Mouse (Mus musculus): ENCODE results near the gene Mcm3.
"Not testable (repeated sequence)": the region's sequence is repeated elsewhere in the genome, so short reads cannot be mapped to it uniquely, and the experiment has no call there.

Mcm3 gene

DNA sequence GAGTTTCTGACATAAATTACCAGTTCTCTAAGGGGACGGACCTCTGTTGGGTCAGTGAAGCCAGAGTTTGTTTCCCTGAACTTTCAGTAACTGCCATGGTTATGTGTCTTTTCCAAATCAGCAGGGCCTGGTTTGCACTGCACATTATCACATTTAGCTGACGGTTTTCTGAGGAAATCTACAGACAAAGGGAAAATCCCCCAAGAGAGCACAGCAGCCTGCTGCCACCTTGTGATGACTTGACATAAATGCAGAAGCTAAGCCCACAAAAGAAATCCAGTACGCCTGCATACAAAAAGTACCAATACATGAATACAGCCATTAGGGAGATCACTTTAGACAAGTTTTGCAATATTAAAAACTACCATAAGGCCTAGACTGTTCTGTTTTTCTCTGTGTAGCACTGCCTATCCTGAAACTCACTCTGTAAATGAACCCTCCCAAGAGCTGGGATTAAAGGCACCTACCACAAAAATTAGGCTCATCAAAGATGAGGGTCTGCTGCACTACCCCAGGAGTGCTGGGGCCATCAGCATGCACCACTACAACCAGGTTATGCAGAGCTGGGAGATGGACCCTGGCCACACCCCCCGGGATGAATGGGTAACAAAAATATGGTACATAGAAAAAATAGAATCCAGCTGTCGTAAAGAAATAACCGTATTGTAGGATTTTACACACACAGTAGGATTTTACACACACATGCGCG lies 18.3 kb downstream of the Mcm3 start:
- peak; percentile 47 for DNase-seq

DNA sequence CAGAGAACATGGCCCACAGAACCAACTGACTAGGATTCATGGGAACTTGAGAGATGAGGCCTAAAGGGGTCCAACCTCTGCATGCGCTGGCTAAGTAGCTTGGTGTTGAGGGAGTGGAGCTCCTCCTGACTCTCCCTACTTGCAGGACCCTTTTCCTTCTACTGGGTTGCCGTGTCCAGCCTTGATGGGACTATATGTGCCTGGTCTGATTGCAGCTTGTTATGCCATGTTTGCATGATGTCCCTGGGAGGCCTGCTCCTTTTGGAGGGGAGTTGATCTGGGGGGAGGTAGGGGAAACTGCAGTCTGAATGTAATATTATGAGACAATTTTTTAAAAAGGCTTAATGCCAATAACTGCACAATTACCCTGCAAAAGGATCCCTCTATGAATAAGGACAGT lies 18.8 kb downstream of the Mcm3 start:
- DNase-seq, result no peak

DNA sequence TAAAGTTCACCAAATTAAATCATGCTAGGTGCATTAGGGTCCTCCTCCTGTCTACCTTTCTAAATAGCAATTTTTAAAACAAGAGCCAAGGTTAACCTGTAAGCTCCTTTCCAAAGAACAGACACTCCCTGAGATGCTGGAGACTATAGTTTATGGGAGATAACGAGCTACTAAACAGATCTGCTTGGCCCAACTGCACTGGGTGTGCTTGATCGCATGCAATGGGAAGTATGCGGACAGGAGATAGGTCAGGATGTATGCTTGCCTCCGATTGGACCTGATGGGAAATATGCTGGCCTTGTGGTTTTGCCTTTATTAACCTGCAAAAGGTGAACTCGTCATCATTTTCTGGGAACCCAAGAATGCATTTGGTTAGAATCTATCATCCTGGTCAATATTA lies 24.9 kb downstream of the Mcm3 start:
- DNase-seq, result no peak

DNA sequence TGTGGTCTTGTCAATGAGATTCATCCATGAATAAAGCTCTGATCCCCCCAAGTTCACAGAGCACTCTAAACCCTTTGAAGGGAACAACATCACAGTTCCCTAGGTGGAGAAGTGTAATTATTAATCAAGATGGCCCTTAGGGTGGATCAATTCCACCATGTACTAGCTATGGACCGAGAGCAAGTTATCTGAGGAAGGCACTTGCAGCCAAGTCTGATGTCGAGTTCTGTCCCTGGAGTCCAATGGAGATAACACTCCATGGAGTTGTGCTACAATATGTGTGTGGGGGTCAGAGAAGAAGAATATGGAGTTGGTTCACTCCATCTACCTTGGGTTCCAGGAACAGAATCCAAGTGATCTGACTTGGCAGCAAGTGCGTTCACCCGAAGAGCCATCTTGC lies 25.4 kb downstream of the Mcm3 start:
- DNase-seq, result no peak

DNA sequence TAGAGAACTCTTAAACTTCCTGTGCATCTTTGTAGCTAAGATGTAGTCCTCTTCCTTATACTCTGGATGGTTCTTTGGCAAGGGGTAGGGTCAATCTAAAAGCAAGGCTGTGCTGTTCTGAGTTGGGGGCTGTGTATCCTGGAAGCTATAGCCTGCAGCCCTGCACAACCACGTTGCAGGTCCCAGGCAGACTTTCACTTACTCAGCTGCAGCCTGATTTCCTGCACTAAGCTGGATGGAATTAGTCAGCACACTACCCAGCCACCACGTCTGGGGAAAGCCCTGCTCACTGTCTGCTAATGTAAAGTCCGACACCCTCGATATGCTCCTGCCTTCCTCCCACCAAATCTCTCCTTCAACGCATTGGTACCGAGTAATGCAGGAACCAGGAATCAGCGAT lies 28.7 kb downstream of the Mcm3 start:
- no peak for DNase-seq

DNA sequence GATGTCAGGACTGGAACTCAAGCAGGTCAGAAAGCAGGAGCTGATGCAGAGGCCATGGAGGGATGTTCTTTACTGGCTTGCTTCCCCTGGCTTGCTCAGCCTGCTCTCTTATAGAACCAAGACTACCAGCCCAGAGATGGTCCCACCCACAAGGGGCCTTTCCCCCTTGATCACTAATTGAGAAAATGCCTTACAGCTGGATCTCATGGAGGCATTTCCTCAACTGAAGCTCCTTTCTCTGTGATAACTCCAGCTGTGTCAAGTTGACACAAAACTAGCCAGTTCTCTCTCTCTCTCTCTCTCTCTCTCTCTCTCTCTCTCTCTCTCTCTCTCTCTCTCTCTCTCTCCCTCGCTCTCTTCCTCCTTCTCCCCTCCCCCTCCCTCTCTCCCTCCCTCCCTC lies 29.6 kb downstream of the Mcm3 start, which contains the start of gene Il17f:
Il17f (minus strand) TSS at position 101 of the 400 bp plus-strand sequence.
- not testable (repeated sequence) for DNase-seq

DNA sequence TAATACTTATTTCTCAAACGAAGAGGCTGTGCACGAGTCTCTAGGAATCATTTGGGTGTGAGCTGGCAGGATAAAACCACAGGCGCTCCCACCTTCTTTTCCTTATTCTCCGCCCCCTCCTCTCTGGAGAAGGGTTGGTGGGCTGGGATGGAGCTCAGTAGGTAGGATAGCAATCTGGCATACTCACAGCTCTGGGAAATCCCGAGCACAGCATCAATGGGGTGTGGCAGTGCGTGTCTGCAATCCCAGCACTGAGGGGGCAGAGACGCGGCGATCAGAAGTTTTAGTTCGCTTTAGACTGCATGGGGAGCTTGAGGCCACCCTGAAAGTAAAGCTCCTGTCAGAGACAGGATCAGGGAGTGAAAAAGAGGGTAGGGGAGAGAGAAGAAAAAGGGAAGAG lies 31.7 kb downstream of the Mcm3 start:
- no peak for DNase-seq

DNA sequence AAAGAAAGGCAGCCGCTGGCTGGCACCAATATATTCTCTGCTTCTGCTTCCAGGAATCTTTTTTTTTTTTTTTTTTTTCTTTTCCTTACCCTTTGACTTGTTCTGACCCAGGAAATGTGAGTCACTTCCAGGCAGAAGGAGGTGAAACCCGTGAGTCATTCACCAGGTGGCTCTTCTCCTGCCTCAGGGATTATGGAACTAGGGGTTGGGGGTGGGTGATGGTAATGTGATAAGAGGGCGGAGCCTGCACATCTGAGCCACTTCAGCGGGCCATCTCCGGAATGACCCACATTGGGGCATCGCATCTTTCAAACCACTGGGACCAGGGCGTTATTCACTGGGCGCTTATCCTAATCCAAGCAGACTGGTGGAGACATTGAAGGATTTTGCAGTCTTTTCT lies 33.1 kb downstream of the Mcm3 start:
- DNase-seq, result no peak

DNA sequence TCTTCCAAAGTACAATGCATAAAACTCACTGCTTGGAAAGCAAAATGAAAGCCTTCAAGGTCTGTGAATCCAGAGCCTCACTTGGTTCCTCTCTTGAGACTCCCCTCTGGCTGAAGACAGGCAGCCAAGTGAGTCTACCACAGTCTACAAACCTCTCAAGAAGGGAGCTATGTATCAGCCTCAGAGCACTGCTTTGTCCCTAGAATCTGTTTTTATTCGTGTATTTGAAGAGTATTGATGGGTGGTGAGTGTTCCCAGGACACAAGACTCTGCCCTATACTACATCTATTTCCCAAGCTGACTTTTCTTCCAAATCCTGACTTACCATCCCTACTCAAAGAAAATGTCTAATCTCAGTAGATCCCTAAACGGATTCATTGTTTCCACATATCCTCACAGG lies 41.7 kb downstream of the Mcm3 start:
- no peak for DNase-seq

DNA sequence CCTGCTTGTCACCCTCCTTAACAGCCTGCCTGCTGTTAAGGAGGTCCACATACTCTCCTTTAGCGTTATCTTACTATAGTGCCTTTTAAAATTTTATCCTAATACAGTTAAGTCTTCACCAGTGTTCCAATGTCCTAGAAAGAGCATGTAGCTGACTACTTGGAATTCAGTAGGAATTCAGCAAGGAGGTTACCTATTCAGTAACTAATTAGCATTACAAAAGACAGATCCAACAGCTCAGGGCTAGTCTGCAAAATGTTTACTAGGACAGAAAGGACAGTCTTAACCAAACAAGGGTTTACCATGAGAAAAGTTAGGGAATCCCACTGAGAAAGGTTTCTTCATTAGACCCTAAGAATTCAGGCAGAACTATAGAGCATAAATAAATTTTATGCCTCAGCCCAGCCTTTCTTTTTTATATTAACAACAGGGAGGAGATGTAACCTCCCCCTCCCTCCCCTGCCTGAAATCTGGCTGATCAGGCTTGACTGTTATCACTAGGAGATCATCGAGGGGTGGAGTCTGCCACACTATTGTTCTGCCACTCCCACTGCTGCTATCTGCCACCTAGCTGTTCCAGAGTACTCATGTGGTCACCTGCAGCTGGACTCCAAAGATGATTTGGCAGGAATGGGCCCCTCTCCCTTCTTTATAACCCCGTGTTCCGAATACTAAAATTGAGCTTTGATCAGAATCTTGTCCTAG lies 45.9 kb downstream of the Mcm3 start:
- not testable (repeated sequence) for DNase-seq

DNA sequence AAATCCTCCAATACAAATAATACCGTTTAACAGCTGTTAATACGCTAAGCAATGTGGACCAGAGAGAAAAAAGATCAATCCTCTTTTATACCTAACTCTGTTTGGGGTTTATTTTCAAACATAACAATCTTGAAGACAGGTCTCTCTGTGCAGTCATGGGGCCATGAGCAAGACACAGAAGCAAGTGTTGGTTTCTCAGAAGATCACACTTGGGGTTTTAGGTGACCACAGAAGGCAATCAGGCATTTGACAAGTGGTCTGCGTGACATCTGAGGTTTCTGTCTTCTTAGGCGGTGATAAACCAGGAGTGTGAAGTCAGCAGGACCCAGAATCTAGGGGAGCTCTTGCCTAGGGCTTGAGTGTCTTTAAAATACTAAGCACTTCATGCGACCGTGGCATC lies 53.6 kb downstream of the Mcm3 start:
- DNase-seq, result no peak

DNA sequence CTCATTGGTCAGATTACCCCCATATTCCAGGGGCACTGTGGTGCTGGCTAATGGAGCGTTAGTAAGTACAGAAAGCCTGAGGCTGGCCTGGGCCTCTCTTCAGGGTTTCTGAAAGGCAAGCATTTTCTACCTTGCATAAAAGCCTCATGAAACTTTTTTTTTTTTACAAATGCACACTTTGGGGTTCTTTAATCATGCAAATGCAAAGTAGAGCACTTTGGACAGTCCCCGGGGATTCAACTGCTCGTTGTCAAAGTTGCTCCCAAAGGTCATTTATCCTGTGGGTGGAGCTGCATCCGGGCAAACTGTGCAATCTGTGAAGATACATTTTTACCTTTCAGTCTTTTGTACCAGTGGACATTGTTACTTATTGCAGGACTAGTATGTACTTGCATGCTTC lies 58.7 kb downstream of the Mcm3 start:
- DNase-seq, result no peak

DNA sequence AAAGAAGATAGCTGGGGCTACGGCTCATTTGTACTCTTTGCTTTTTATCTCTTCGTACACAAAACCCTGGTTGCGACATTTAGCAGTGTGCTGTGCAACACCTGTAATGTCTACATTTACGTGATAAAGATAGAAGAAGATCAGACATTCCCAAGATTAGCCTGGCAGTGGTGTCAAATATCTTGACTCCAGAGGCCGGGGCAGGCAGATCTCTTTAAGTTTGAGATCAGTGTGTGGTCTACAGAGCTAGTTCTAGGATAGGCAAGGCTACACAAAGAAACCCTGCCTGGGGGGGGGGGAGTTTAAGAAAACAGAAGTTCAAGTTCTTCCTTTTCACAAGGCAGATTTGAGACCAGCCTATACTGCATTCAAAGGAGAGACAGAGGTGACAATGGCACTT lies 59.8 kb downstream of the Mcm3 start:
- DNase-seq, result no peak

DNA sequence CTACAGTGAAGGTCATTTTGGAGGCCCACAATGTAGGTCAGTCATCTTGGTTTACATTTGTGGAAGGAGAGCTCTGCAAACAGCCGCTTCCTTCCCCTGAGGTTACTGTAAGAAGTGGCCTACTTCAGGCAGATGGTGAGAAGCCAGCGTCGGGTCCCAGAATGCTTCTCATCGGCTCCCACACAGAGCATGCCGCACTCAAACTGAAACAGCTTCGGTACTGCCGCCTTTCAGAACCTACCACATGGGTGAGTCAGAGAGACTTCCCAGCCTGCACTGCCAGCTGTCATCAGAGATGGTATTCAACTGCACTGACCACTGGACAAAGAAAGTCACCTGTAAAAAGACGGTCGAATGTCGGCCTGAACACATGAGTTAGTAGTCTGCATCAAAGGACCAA lies 60.3 kb downstream of the Mcm3 start:
- DNase-seq, result no peak

DNA sequence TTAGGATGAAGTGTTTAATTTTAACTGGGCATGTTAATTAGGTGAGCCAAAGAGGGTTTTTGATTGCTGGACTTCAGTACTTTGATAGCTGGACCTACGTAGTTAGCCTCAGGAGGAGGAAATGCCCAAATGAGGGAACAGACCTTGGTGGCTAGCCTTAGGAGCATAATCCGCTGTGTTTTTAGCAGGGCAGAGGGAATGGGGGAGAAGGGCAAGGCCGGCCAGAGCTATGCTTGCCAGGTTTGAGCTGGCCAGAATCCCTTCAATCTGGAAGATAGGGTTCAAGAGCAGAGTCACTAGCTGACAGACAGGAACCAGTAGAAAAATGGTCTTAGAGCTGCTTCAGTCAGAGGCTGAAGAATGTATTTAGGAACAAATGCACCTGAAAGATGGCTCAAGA lies 62.5 kb downstream of the Mcm3 start:
- DNase-seq, result no peak

DNA sequence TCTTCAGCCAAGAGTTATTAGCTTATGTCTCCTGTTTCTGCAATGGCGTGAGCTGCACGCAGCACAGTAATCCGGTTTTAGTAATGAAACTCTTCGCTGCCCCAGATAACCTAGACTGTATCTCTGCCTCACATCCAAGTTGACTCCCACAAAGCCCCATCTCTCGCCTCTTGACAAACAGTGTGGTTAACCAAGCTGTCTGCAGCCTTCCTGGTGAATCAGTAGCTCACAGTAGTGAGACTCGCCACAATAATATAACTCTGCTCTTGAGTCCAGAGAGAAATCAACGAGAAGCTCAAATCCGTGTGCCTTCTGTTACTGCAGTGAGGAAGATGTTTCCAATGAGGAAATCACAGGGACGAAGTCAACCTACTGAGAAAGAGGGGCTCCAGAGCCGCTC lies 65.7 kb downstream of the Mcm3 start:
- no peak for DNase-seq

All from embryo, embryonic 11 days (tissue).